Mouse (Mus musculus) heart, embryonic 13.5 days (tissue): Measurements from ENCODE around the gene Rab3il1. TPM values are rescaled to one million over a fixed set of nuclear protein-coding genes. Genes with fewer than 3 reads are reported as not detected.

Experiments
- ATAC-seq: fragments of 200-750 bp; cut with Nextera tagmentation; 2 replicates; pipeline ENCODE4 v1.8.0; 2017; ENCODE audit warnings: moderate TSS enrichment; ENCODE audit not compliant: insufficient number of reproducible peaks, low FRiP score, low TSS enrichment; ENCODE audit errors: extremely low read depth
- H3K27ac ChIP-seq: fragments of 300-500 bp; sonication (generic); replicated peaks from 2 replicates; pipeline ENCODE4 v1.5.1; 2015; ENCODE audit warnings: moderate library complexity, mild to moderate bottlenecking, inconsistent platforms
- H3K27me3 ChIP-seq: fragments of 300-500 bp; sonication (generic); replicated peaks from 2 replicates; pipeline ENCODE4 v1.6.1; 2015; ENCODE audit warnings: mild to moderate bottlenecking, inconsistent platforms
- H3K36me3 ChIP-seq: fragments of 300-500 bp; sonication (generic); 2 replicates; pipeline ENCODE4 v1.6.1; 2015; ENCODE audit warnings: mild to moderate bottlenecking, inconsistent platforms
- H3K4me1 ChIP-seq: fragments of 300-500 bp; sonication (generic); 2 replicates; pipeline ENCODE4 v1.6.1; 2015; ENCODE audit warnings: inconsistent platforms
- H3K4me2 ChIP-seq: fragments of 300-500 bp; sonication (generic); 2 replicates; pipeline ENCODE4 v1.6.1; 2015; ENCODE audit warnings: inconsistent platforms, mild to moderate bottlenecking, moderate library complexity
- H3K4me3 ChIP-seq: fragments of 300-500 bp; sonication (generic); 2 replicates; pipeline ENCODE4 v1.5.1; 2015; ENCODE audit warnings: moderate library complexity, mild to moderate bottlenecking, inconsistent platforms
- H3K9ac ChIP-seq: fragments of 300-500 bp; sonication (generic); 2 replicates; pipeline ENCODE4 v1.6.1; 2015; ENCODE audit warnings: inconsistent platforms, mild to moderate bottlenecking, moderate library complexity
- H3K9me3 ChIP-seq: fragments of 300-500 bp; sonication (generic); 2 replicates; pipeline ENCODE4 v1.6.1; 2016; ENCODE audit warnings: inconsistent platforms
- WGBS: fragments of 180-500 bp; shearing (Covaris S2); methylation state at CpG from one replicate; pipeline ENCODE4 v1.1.7; 2015; ENCODE audit warnings: mixed read lengths; 5-methylcytosine and 5-hydroxymethylcytosine counted together
- polyA plus RNA-seq: library from polyadenylated mRNA; unstranded; fragments of >200 nt; fragmentation: Nextera tagmentation; extraction: Ambion mirVana; gene quantifications from 2 replicates; pipeline ENCODE4 v1.2.1, GENCODE M21; 2015

Rab3il1 gene
- polyA plus RNA-seq, 1 experiment from 2014 or later, result 32.5 TPM

DNA sequence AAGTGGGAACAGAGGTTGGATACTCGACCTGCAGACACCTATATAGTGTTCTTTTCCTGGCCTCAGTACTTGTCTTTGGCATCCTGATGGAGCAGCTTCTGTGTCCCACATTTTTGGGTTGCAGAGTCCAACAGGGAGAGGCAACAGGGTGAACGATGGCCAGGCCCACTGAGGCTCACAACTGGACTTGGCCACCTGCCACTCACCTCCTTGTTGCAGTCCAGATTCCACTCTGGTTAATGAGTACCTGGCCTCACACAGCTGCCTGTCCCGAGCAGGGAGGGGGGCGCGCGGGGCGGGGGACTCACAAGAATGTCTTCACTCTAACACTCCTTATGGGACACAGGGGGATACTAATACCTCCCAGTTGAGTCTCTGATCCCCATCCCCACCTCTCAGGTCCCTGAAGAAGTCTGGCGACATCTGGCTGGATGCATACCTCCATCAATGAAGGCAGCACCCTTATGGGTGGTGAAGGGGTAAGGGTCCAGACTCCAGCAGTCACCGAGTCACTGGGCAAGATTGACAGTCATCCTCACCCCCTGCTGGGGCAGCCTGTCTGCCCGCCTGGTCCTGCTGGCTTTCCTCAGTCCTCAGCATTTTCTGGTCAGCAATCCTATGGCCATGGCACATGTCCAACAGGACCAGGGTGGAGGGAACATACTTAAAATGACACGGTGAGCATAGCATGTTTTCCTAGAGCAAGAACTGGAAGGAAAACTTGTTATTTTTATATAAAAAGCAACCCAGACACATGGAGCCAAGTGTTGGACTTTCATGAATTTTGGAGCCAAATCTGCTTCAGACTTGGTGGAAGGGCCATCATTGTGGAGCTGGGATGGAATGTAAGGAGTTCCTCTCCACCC, 56.2 kb downstream of the Rab3il1 start:
- no peaks in the 10 kb centered on the region for H3K27me3 ChIP-seq
- H3K9me3 ChIP-seq, result no peaks in the 10 kb centered on the region
- WGBS, result 61% methylated on average over 11 of the region's 11 CpGs
- H3K4me3 ChIP-seq, result no peak overlapping the region
- H3K36me3 ChIP-seq, result peaks cover 88% of the 10 kb centered on the region
- no peak overlapping the region for H3K9ac ChIP-seq
- peaks cover 19% of the 10 kb centered on the region for H3K4me1 ChIP-seq
- ATAC-seq, result no peak
- H3K4me2 ChIP-seq, result no peak overlapping the region
- H3K27ac ChIP-seq, result no peak overlapping the region

DNA sequence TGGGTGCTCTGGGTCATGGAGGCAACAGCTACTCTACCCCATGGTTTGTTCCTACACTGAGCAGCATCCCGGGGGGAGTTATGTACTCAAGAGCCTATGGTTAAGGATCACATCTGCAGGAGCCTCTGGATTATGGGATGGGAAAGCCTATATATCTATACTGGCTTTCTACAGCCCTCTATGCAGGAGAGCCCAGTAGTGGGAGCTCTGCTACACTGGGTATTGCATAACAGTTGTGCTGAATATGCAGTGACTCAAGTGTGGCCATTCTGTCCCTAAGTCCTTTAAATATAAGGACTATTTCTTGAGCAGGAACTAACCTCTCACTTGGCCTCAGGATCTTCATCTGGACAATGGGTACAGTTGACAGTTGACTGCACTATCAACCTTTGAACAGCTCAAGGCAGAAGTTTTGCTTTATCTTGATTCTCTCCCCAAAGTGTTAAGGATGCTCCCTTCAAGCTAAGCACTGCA, 56.9 kb downstream of the Rab3il1 start:
- Histone ChIP-seq H3K36me3 (peaks cover 87% of the 10 kb centered on the region), H3K4me3 (no peak overlapping the region), H3K9ac (no peak overlapping the region), H3K4me1 (peaks cover 19% of the 10 kb centered on the region), H3K27ac (no peak overlapping the region), H3K27me3 (no peaks in the 10 kb centered on the region), H3K4me2 (no peak overlapping the region), H3K9me3 (no peaks in the 10 kb centered on the region)
- WGBS, result 89% methylated on average over 1 of the region's 1 CpGs
- no peak for ATAC-seq

GRCm38 (mm10) chr19:10058876-10059427, 57.5 kb downstream of the Rab3il1 start:
- H3K4me3 ChIP-seq, result no peak overlapping the region
- no peak for ATAC-seq
- 69% methylated on average over 9 of the region's 9 CpGs for WGBS
- H3K36me3 ChIP-seq, result peaks cover 87% of the 10 kb centered on the region
- H3K27ac ChIP-seq, result no peak overlapping the region
- H3K9ac ChIP-seq, result no peak overlapping the region
- H3K9me3 ChIP-seq, result no peaks in the 10 kb centered on the region
- H3K4me2 ChIP-seq, result no peak overlapping the region
- peaks cover 24% of the 10 kb centered on the region for H3K4me1 ChIP-seq
- no peaks in the 10 kb centered on the region for H3K27me3 ChIP-seq

DNA sequence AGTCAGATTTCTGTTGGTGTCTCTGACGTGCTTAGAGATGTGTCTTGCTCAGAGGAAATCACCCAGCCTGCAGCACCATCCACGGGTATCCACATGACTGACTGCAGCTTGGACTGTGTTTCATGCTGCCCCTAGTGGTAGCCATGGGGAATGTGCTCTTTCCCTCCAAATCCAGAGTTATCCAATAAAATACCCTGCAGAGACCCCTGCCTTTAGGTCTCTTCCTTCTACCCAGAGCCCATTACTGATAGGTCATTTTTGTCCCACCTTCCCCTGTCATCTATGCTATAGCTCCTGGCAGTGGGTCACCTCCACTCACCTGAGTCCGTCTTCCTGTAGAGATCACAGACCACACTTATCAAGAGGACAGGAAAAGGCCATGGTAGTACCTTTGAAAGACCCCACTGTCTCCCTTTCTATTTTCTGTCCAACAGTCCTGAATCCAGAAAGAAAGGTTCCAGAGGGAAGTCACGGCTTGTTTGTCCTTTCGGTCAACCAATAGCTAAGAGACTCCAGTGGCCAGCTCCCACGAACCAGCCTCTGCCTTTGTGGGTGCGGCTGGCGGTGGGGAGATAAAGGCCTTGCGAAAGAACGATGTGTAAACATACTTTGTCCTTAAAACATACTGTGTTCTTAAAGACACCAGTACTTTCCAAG, 58.6 kb downstream of the Rab3il1 start:
- Histone ChIP-seq H3K4me3 (no peak overlapping the region), H3K9me3 (no peaks in the 10 kb centered on the region), H3K4me2 (peak overlapping the region; percentile 48), H3K27me3 (no peaks in the 10 kb centered on the region), H3K36me3 (peaks cover 86% of the 10 kb centered on the region), H3K4me1 (peaks cover 27% of the 10 kb centered on the region), H3K9ac (peak overlapping the region; percentile 28; the same call in 1 of the 2 replicates), H3K27ac (peak overlapping the region; percentile 56)
- 0 out of 2 replicates have a peak, but pooled peaks have one; percentile 20 for ATAC-seq
- 29% methylated on average over 10 of the region's 10 CpGs for WGBS

DNA sequence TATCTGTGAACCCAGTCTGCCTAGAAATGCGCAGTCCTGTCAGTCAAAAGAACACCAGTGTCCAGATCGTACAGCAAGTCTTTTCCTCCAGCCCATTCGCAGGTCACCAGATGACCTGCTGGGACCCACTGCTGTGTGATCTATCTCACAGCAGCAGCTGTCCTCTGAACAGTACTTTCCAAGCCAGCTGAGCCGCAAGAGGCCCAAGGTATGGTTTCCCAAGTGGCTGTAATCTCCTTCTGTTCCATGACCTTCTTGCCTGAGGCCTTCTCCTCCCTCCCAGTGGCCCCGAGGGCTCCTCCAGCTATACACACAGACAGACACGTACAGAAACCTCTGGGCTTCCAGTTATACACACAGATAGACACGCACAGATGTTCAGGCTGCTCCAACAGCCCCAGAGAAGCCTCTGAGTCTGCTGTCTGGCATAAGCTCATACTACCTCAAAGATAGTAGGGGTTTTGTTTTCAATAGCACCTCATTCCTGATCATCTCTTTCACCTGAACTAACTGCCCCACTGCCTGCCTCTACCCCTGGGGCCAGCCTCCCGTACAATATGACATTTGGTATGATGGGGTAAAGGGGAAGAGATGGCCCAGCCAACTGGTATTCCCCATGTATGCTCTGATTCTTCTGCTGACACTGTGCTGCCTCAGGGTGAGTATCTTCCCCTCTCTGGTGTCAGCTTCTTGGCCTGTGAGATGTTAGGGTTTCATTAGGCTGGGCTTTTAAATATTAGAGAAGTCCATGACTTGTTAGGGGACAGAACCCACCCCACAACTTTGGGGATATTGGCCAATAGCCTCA, 59.5 kb downstream of the Rab3il1 start:
- H3K9me3 ChIP-seq, result no peaks in the 10 kb centered on the region
- H3K4me2 ChIP-seq, result peak overlapping the region; percentile 48; the same call in 1 of the 2 replicates
- peaks cover 27% of the 10 kb centered on the region for H3K4me1 ChIP-seq
- peak overlapping the region; percentile 56 for H3K27ac ChIP-seq
- H3K4me3 ChIP-seq, result no peak overlapping the region
- no peaks in the 10 kb centered on the region for H3K27me3 ChIP-seq
- H3K9ac ChIP-seq, result peak overlapping the region; percentile 8; the same call in 1 of the 2 replicates
- no peak for ATAC-seq
- WGBS, result 38% methylated on average over 8 of the region's 8 CpGs
- H3K36me3 ChIP-seq, result peaks cover 86% of the 10 kb centered on the region

DNA sequence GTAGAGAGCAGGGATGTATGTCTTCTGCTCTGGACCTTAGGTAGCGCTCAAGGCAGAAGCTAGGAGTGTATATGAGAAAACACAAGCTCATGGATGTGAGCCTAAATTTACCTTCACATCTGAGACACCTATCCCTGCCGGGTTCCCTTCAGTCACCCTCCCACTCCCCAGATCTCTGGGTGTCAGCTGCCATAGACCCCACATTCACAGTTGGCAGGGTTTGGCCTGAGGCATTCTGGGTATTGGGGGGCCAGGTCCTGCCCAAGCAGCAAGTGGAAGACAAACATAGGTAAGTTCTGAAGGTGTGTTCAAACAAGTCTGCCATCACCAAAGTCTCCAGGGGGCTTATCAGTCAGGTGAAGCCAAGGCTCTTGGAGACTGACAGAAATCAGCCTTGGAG, 60.2 kb downstream of the Rab3il1 start:
- 86% methylated on average over 2 of the region's 2 CpGs for WGBS
- H3K27me3 ChIP-seq, result no peaks in the 10 kb centered on the region
- peaks cover 27% of the 10 kb centered on the region for H3K4me1 ChIP-seq
- H3K4me3 ChIP-seq, result no peak overlapping the region
- H3K36me3 ChIP-seq, result peaks cover 86% of the 10 kb centered on the region
- H3K4me2 ChIP-seq, result no peak overlapping the region
- no peak for ATAC-seq
- no peak overlapping the region for H3K9ac ChIP-seq
- no peaks in the 10 kb centered on the region for H3K9me3 ChIP-seq
- no peak overlapping the region for H3K27ac ChIP-seq

- Histone ChIP-seq H3K4me2 (no peak overlapping the region), H3K4me3 (no peak overlapping the region), H3K4me1 (peaks cover 27% of the 10 kb centered on the region), H3K9ac (no peak overlapping the region), H3K9me3 (no peaks in the 10 kb centered on the region), H3K36me3 (peaks cover 86% of the 10 kb centered on the region), H3K27me3 (no peaks in the 10 kb centered on the region), H3K27ac (no peak overlapping the region)
- no peak for ATAC-seq
- 87% methylated on average over 8 of the region's 8 CpGs for WGBS
These were observed 60.8 kb downstream of the Rab3il1 start for GRCm38 (mm10) chr19:10062292-10062691.

- no peak overlapping the region for H3K4me2 ChIP-seq
- no peak overlapping the region for H3K27ac ChIP-seq
- no peaks in the 10 kb centered on the region for H3K27me3 ChIP-seq
- ATAC-seq, result no peak
- H3K9ac ChIP-seq, result no peak overlapping the region
- H3K9me3 ChIP-seq, result no peaks in the 10 kb centered on the region
- peaks cover 86% of the 10 kb centered on the region for H3K36me3 ChIP-seq
- peaks cover 27% of the 10 kb centered on the region for H3K4me1 ChIP-seq
- 92% methylated on average over 5 of the region's 5 CpGs for WGBS
- no peak overlapping the region for H3K4me3 ChIP-seq
These were observed 61.4 kb downstream of the Rab3il1 start for GRCm38 (mm10) chr19:10062862-10063261.

DNA sequence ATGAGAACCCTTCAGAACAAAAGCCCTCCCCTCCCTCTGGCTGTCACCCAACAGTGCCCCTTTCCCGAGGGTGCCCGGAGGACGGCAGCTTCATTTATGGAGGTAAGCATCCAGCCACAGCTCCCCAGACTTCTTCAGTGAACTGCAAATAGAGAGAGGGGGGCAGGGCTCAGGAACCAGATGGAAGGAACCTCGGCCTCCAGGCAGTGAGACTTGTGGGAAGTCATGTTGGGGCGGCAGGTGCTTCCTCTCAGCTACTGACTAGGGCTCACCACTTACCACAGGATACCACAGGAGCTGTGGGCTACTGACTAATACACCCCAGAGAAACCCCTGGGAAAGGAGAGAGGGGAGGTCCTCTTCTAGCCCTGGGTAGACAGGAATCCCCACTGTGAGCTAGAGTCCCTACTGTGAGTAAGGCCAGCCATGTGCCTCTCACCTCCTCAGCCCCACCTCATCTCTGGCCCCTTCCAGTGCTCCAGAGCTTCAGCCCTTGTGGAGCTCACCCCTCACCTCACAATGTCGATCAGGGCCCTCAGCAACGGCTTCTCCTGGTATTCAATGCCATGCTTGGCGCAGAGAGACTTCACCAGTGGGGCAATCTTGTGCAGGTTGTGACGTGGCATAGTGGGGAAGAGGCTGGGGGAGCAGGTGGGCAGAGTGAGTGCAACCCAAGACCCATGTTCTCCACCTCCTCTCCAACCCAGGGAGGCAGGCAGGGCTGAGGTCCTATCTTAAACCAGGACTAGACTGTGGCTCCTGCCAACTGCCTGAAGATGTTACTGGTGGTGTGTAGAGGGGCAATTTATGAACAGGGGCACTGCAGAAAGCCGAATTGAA, 62.9 kb downstream of the Rab3il1 start:
- Histone ChIP-seq H3K4me1 (peaks cover 25% of the 10 kb centered on the region), H3K27ac (no peak overlapping the region), H3K36me3 (peaks cover 86% of the 10 kb centered on the region), H3K4me2 (no peak overlapping the region), H3K9me3 (no peaks in the 10 kb centered on the region), H3K9ac (no peak overlapping the region; the same call in 1 of the 2 replicates), H3K4me3 (no peak overlapping the region), H3K27me3 (no peaks in the 10 kb centered on the region)
- no peak for ATAC-seq
- WGBS, result 73% methylated on average over 10 of the region's 10 CpGs

DNA sequence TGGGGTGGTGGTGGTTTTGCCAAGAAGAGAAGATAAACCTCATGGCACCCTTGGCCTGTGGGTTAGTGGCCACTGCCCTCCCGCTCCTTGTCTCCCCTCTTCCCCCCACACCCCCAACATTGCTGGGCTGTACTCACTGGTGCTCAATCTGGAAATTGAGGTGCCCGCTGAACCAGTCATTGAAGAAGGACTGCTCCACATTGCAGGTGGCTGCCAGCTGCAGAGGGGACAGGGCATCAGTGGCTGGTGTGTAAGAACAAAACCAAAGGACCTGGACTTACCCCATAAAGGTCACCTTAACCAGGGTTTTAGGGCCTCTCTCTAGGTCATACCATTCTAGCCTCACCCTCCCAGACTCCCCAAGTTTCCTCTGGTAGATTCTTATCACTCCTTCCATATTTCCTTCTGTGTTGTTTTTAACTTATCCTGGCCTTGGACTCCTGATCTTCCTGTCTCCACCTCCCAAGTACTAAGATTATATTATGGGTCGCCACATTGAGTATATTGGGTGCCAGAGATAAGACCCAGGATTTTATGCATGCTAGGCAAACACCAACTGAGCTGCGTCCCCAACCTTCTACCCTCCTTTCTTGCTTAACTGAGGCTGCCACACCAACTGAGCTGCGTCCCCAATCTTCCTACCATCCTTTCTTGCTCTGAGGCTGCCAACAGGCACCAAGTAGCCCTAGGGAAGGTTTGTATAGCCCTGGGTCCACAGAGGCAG, 64.2 kb downstream of the Rab3il1 start:
- Histone ChIP-seq H3K4me3 (no peak overlapping the region), H3K9me3 (no peaks in the 10 kb centered on the region), H3K27ac (no peak overlapping the region), H3K9ac (no peak overlapping the region), H3K4me2 (no peak overlapping the region), H3K27me3 (no peaks in the 10 kb centered on the region), H3K4me1 (peaks cover 14% of the 10 kb centered on the region), H3K36me3 (peaks cover 94% of the 10 kb centered on the region)
- WGBS, result 82% methylated on average over 5 of the region's 5 CpGs
- no peak for ATAC-seq
